Mouse (Mus musculus) cerebellum, adult 2 months (tissue): ENCODE data around the gene Itga2.

Experiments
- CTCF ChIP-seq: fragments of 200-500 bp; IDR thresholded peaks from 2 replicates; pipeline ENCODE4 v1.5.1; 2011; ENCODE audit warnings: low read depth, mild to moderate bottlenecking, control low read depth, low read length, moderate library complexity, borderline replicate concordance; ENCODE audit not compliant: insufficient read depth
- POLR2A ChIP-seq: fragments of 200-500 bp; IDR thresholded peaks from 2 replicates; pipeline ENCODE4 v1.6.1; 2011; ENCODE audit warnings: low read length, control low read depth, borderline replicate concordance; ENCODE audit not compliant: insufficient read depth

DNA sequence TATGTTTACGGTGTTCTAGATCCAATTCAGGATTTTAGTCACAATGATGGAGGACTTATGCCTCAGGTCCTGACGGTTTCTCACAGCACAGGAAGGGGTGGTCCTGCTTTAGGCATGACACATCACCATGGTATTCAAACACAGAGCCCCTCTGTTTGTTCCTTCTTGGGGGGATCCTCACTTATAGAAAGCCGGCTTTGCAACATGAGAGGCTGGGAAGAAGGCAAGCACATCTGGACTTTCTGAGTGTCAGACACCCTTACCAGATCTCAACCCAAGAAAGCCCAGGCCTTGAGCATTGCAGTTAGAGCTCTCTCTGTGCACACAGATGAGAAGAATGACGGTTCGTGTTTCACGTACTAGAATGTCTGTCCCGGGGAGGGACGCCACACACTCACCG, 92.8 kb downstream of the Itga2 start:
- TF ChIP-seq POLR2A (no peak), CTCF (no peak)
